Mouse (Mus musculus): Measurements from ENCODE around the gene Stat2. TPM values are rescaled to one million over a fixed set of nuclear protein-coding genes. Genes with fewer than 3 reads are reported as not detected.

Stat2 gene
- polyA plus RNA-seq, 1 experiment from 2014 or later, result 21.4 TPM

- no peaks in the 10 kb centered on the region for H3K9me3 ChIP-seq
- ATAC-seq (ENCODE audit: low FRiP score), result no peak
- H3K9ac ChIP-seq, result no peak overlapping the region
- H3K27me3 ChIP-seq, result no peaks in the 10 kb centered on the region
- peaks cover 22% of the 10 kb centered on the region for H3K36me3 ChIP-seq
- peaks cover 5% of the 10 kb centered on the region; the same call in 1 of the 2 replicates for H3K4me1 ChIP-seq (replicated peaks)
- H3K4me3 ChIP-seq, result no peak overlapping the region
- no peak overlapping the region for H3K4me2 ChIP-seq
- no peak overlapping the region for H3K27ac ChIP-seq
- 73% methylated on average over 15 of the region's 15 CpGs for WGBS
Measured at GRCm38 (mm10) chr10:128237807-128238480, 32.4 kb upstream of the Stat2 start.

- Histone ChIP-seq H3K4me3 (no peak overlapping the region), H3K9ac (no peak overlapping the region), H3K36me3 (peaks cover 32% of the 10 kb centered on the region), H3K27ac (no peak overlapping the region), H3K4me1 (replicated peaks) (0 out of 2 replicates have a peak, but pooled peaks cover 3% of the 10 kb centered on the region), H3K4me2 (no peak overlapping the region), H3K27me3 (no peaks in the 10 kb centered on the region), H3K9me3 (no peaks in the 10 kb centered on the region)
- WGBS, result 96% methylated on average over 4 of the region's 4 CpGs
- no peak for ATAC-seq (ENCODE audit: low FRiP score)
Measured at GRCm38 (mm10) chr10:128239140-128239539, 31.2 kb upstream of the Stat2 start.

DNA sequence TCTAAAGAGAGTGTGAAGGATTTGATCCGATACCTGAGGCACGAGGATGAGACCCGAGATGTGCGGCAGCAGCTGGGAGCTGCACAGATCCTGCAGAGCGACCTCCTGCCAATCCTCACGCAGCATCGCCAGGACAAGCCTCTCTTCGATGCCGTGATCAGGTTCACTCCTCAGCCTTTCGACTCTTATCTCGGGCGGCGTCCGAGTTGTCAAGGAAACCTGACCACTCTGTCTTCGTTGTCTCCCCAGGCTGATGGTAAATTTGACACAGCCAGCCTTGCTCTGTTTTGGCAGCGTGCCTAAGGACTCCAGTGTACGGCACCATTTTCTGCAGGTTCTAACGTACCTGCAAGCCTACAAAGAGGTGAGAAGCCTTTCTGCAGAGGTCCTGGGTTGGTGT lies 30.2 kb upstream of the Stat2 start:
- no peak overlapping the region for H3K27ac ChIP-seq
- H3K9me3 ChIP-seq, result no peaks in the 10 kb centered on the region
- peaks cover 41% of the 10 kb centered on the region for H3K36me3 ChIP-seq
- H3K4me3 ChIP-seq, result no peak overlapping the region
- H3K4me1 ChIP-seq (replicated peaks), result 0 out of 2 replicates have a peak, but pooled peaks cover 3% of the 10 kb centered on the region
- no peak overlapping the region for H3K4me2 ChIP-seq
- no peak overlapping the region for H3K9ac ChIP-seq
- ATAC-seq (ENCODE audit: low FRiP score), result no peak
- 94% methylated on average over 18 of the region's 18 CpGs for WGBS
- H3K27me3 ChIP-seq, result no peaks in the 10 kb centered on the region

- Histone ChIP-seq H3K4me1 (replicated peaks) (no peaks in the 10 kb centered on the region), H3K9me3 (no peaks in the 10 kb centered on the region), H3K27ac (no peak overlapping the region), H3K4me2 (no peak overlapping the region), H3K36me3 (peaks cover 73% of the 10 kb centered on the region), H3K27me3 (no peaks in the 10 kb centered on the region), H3K4me3 (no peak overlapping the region), H3K9ac (no peak overlapping the region)
- WGBS, result 97% methylated on average over 8 of the region's 8 CpGs
- no peak for ATAC-seq (ENCODE audit: low FRiP score)
Measured at GRCm38 (mm10) chr10:128243252-128243651, 27.1 kb upstream of the Stat2 start.

DNA sequence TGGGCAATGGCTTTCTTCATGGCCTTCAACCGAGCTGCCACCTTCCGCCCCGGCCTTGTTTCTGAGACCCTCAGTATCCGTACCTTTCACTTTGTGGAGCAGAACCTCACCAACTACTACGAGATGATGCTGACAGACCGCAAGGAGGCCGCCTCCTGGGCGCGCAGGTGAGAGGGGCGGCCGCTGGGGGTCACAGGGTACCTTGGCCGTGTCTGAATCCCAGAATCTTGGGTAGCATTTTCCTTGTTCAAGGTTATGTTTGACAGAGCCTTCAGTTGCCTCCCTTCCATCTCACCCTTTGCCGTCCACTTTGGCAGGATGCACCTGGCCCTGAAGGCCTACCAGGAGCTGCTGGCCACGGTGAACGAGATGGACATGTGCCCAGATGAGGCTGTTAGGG lies 26.2 kb upstream of the Stat2 start:
- Histone ChIP-seq H3K27ac (no peak overlapping the region), H3K4me1 (replicated peaks) (no peaks in the 10 kb centered on the region), H3K9me3 (no peaks in the 10 kb centered on the region), H3K4me3 (no peak overlapping the region), H3K4me2 (no peak overlapping the region), H3K36me3 (peaks cover 79% of the 10 kb centered on the region), H3K27me3 (no peaks in the 10 kb centered on the region), H3K9ac (no peak overlapping the region)
- WGBS, result 97% methylated on average over 15 of the region's 15 CpGs
- no peak for ATAC-seq (ENCODE audit: low FRiP score)

DNA sequence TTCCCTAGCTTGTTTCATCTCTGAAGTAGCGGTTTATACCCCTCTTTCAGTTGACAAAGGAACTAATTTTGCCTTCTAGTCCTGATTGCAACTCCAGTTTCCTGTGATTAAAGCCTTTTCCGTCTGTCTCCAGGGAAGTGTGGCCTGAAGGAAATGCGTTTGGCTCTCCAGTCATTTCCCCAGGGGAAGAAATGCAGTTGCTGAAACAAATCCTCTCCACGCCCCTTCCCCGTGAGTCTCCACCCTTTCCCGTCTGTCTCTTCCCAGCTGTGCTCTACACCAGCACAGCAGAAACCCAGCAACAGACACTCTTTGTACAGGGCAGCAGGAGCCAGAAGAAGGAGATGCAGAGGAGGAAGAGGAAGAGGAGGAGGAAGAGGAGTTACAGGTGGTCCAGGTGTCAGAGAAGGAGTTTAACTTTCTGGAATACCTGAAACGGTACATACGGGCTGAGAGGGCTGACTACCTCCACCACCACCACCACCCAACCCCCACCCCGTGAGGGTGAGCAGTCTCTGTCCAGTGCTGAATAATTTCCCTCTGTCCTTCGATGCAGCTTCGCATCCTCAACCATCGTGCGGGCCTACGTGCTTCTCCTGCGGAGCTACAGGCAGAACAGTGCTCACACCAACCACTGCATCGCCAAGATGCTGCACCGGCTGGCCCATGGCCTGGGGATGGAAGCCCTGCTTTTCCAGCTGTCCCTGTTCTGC lies 23.2 kb upstream of the Stat2 start:
- H3K9me3 ChIP-seq, result no peaks in the 10 kb centered on the region
- H3K36me3 ChIP-seq, result peaks cover 90% of the 10 kb centered on the region
- H3K27ac ChIP-seq, result peak overlapping the region; percentile 63
- no peaks in the 10 kb centered on the region for H3K4me1 ChIP-seq (replicated peaks)
- H3K27me3 ChIP-seq, result no peaks in the 10 kb centered on the region
- no peak for ATAC-seq (ENCODE audit: low FRiP score)
- whole genome bisulfite sequencing, result 86% methylated on average over 17 of the region's 17 CpGs
- peak overlapping the region; percentile 43; the same call in 1 of the 2 replicates for H3K9ac ChIP-seq
- H3K4me3 ChIP-seq, result no peak overlapping the region
- peak overlapping the region; percentile 15; the same call in 1 of the 2 replicates for H3K4me2 ChIP-seq

- H3K27ac ChIP-seq, result no peak overlapping the region
- H3K4me3 ChIP-seq, result no peak overlapping the region
- H3K36me3 ChIP-seq, result peaks cover 75% of the 10 kb centered on the region
- no peak overlapping the region for H3K4me2 ChIP-seq
- H3K4me1 ChIP-seq (replicated peaks), result no peaks in the 10 kb centered on the region
- no peak overlapping the region for H3K9ac ChIP-seq
- H3K9me3 ChIP-seq, result no peaks in the 10 kb centered on the region
- 95% methylated on average over 13 of the region's 13 CpGs for WGBS
- no peak for ATAC-seq (ENCODE audit: low FRiP score)
- no peaks in the 10 kb centered on the region for H3K27me3 ChIP-seq
Measured at GRCm38 (mm10) chr10:128250565-128250964, 19.8 kb upstream of the Stat2 start.

DNA sequence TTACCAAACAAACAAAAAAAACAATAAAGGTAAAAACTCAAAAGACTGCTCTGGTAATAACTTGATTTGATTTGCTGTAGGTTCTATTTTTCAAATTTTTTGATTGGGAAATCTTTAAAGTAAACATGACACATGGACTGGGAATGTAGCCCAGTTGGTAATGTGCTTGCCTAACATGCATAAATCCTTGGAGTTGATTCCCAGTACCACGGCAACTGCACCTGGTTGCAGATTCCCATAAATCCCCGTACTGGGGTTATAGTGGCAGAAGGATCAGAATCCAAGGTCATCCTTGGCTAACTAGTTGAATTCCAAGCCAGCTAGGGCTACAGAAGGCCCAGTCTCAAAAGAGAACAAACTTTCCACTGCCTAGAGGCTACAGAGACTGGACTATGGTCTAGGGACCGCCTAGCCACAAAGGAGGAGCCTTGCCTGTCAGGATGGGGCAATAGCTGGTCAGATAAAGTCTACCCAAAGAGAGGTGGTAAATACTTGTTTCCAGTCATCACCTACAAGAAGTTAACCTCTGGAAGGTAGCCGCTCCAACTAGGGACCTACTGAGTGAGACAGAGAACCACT lies 16.6 kb upstream of the Stat2 start, which contains the start of gene Apon:
Apon (plus strand) TSS at position 420 of the 579 bp plus-strand sequence.
- Histone ChIP-seq H3K4me3 (no peak within 1 kb of the TSS), H3K4me1 (replicated peaks) (no peaks in the 10 kb centered on the region), H3K27ac (no peak within 1 kb of the TSS), H3K9ac (no peak within 1 kb of the TSS), H3K4me2 (no peak within 1 kb of the TSS), H3K36me3 (peaks cover 43% of the 10 kb centered on the region), H3K27me3 (no peaks in the 10 kb centered on the region), H3K9me3 (no peaks in the 10 kb centered on the region)
- ATAC-seq (ENCODE audit: low FRiP score), result no peak
- WGBS, result 87% methylated on average over 4 of the region's 4 CpGs

- WGBS, result 88% methylated on average over 8 of the region's 8 CpGs
- no peak overlapping the region for H3K4me3 ChIP-seq
- H3K36me3 ChIP-seq, result peaks cover 23% of the 10 kb centered on the region
- H3K4me1 ChIP-seq (replicated peaks), result no peaks in the 10 kb centered on the region
- no peak overlapping the region for H3K9ac ChIP-seq
- H3K4me2 ChIP-seq, result no peak overlapping the region
- no peaks in the 10 kb centered on the region for H3K9me3 ChIP-seq
- no peaks in the 10 kb centered on the region for H3K27me3 ChIP-seq
- no peak for ATAC-seq (ENCODE audit: low FRiP score)
- no peak overlapping the region for H3K27ac ChIP-seq
Measured at GRCm38 (mm10) chr10:128255925-128256324, 14.4 kb upstream of the Stat2 start.

GRCm38 (mm10) chr10:128256328-128256727 lies 14.0 kb upstream of the Stat2 start:
- H3K9ac ChIP-seq, result no peak overlapping the region
- H3K4me1 ChIP-seq (replicated peaks), result no peaks in the 10 kb centered on the region
- H3K9me3 ChIP-seq, result no peaks in the 10 kb centered on the region
- ATAC-seq (ENCODE audit: low FRiP score), result no peak
- no peaks in the 10 kb centered on the region for H3K27me3 ChIP-seq
- no peak overlapping the region for H3K4me2 ChIP-seq
- peaks cover 19% of the 10 kb centered on the region for H3K36me3 ChIP-seq
- H3K4me3 ChIP-seq, result no peak overlapping the region
- WGBS, result 93% methylated on average over 8 of the region's 8 CpGs
- no peak overlapping the region for H3K27ac ChIP-seq

DNA sequence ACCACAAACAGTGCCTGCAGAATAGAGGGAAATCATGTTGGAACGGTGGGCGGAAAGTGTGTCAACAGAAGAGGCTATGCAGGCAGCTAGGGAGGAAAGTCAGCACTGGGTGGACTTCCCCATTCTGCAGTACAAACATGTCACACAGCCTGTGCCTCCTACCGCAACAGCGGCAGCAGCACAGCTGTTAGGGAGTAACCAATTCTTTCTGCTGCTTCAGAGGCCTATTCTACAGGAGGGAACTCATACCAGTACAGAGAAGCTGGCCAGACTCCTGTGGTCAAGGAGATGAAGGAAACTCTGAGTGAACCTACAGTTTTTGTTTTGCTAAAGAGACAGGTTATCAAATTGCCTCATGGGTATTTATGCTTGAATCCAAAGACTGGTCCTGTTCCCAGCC lies 11.4 kb upstream of the Stat2 start:
- Histone ChIP-seq H3K9me3 (no peaks in the 10 kb centered on the region), H3K27ac (no peak overlapping the region), H3K9ac (no peak overlapping the region), H3K27me3 (no peaks in the 10 kb centered on the region), H3K36me3 (no peaks in the 10 kb centered on the region), H3K4me2 (no peak overlapping the region), H3K4me3 (no peak overlapping the region), H3K4me1 (replicated peaks) (no peaks in the 10 kb centered on the region)
- no peak for ATAC-seq (ENCODE audit: low FRiP score)
- WGBS, result 78% methylated on average over 4 of the region's 4 CpGs

- 83% methylated on average over 5 of the region's 5 CpGs for WGBS
Measured at GRCm38 (mm10) chr10:128259946-128260345, 10.4 kb upstream of the Stat2 start.

More at GRCm38 (mm10) chr10:128259946-128260345, 10.4 kb upstream of the Stat2 start:
- H3K4me3 ChIP-seq, result no peak overlapping the region
- no peaks in the 10 kb centered on the region for H3K36me3 ChIP-seq
- H3K9me3 ChIP-seq, result no peaks in the 10 kb centered on the region
- H3K27me3 ChIP-seq, result no peaks in the 10 kb centered on the region
- H3K27ac ChIP-seq, result no peak overlapping the region
- H3K9ac ChIP-seq, result no peak overlapping the region
- H3K4me1 ChIP-seq (replicated peaks), result no peaks in the 10 kb centered on the region
- ATAC-seq (ENCODE audit: low FRiP score), result no peak
- no peak overlapping the region for H3K4me2 ChIP-seq
